Comparison of ENCODE assay signal across 8 mouse cellular contexts in genomic region chr13:96542081-96542889, GRCm38 (mm10). TPM values are rescaled to one million over a fixed set of nuclear protein-coding genes. Genes with fewer than 3 reads are reported as not detected.
A peak's percentile ranks its signal among the peaks of the same experiment; 100 is the strongest.
DNase-seq lines count a peak whose midpoint lies in the region; ATAC-seq lines count a peak whose summit lies in the region.

Gene Polk, minus strand, starts transcription at chr13:96542579.
Gene Col4a3bp, plus strand, starts transcription at chr13:96542618.

- peak; percentile 99 for ATAC-seq in hindbrain, embryonic 12.5 days (ENCODE audit: low FRiP score)

- WGBS in hindbrain, embryonic 12.5 days: under 1% methylated on average over 49 of the region's 50 CpGs

- H3K4me1 ChIP-seq in hindbrain, embryonic 12.5 days: peaks cover 7% of the 10 kb centered on the region; the same call in 1 of the 2 replicates

- peak within 1 kb of the TSS; percentile 90 for H3K4me3 ChIP-seq in hindbrain, embryonic 12.5 days

- DNase-seq in NIH3T3 (ENCODE audit: low read depth): peak; percentile 97
- DNase-seq in cerebellum, postnatal 10 days: peak; percentile 96 to 99
- peak; percentile 92 to 94 for DNase-seq in frontal cortex, postnatal 10 days (ENCODE audit: low spot score in 2 of 2)
- DNase-seq in layer of hippocampus, postnatal 14 days (ENCODE audit: low spot score in 2 of 2): peak; percentile 93 to 97
- peak; percentile 95 for DNase-seq in lung, postnatal 14 days
- peak; percentile 93 for DNase-seq in retina, adult 2 months (ENCODE audit: low read depth, low spot score)
- DNase-seq in thymus, postnatal 36 days: peak; percentile 93 to 97

- no peaks in the 10 kb centered on the region for H3K27me3 ChIP-seq in hindbrain, embryonic 12.5 days

- no peaks in the 10 kb centered on the region for H3K36me3 ChIP-seq in hindbrain, embryonic 12.5 days

- H3K4me2 ChIP-seq in hindbrain, embryonic 12.5 days (replicated peaks): peak within 1 kb of the TSS; percentile 79

- peak within 1 kb of the TSS; percentile 97 for H3K27ac ChIP-seq in hindbrain, embryonic 12.5 days

- no peaks in the 10 kb centered on the region for H3K9me3 ChIP-seq in hindbrain, embryonic 12.5 days (replicated peaks)

- H3K9ac ChIP-seq in hindbrain, embryonic 12.5 days: peak within 1 kb of the TSS; percentile 90

RNA-seq across cellular contexts. Expression of gene Polk, which starts in this region (rescaled TPM):
- polyA plus RNA-seq in hindbrain, embryonic 12.5 days (2016; fragmentation: Nextera tagmentation; extraction: Ambion mirVana): 7.4 and 8.8 TPM in 2 replicates
- 10 to 100 TPM; 10.4 to 11.4 TPM for total RNA-seq in layer of hippocampus, postnatal 14 days (2021)

RNA-seq across cellular contexts. Expression of gene Col4a3bp, which starts in this region (rescaled TPM):
- polyA plus RNA-seq in hindbrain, embryonic 12.5 days (2016; fragmentation: Nextera tagmentation; extraction: Ambion mirVana): 10.1 and 10.6 TPM in 2 replicates
- 10 to 100 TPM; 56.8 to 57.5 TPM for total RNA-seq in layer of hippocampus, postnatal 14 days (2021)

Comparison
In these comparisons a context has a peak if more than half of its experiments do, and no peak if none do; other contexts are left out.
1. Peak in every context shown above with its lines: DNase-seq, ATAC-seq, H3K4me3 ChIP-seq and H3K27ac ChIP-seq.